Mouse (Mus musculus) embryonic facial prominence, embryonic 11.5 days (tissue): ENCODE results near the gene B3galnt1. TPM values are rescaled to one million over a fixed set of nuclear protein-coding genes. Genes with fewer than 3 reads are reported as not detected.

Source experiments
- ATAC-seq: fragments of 200-750 bp; cut with Nextera tagmentation; replicated peaks from 2 replicates; pipeline ENCODE4 v1.8.0; 2017; ENCODE audit warnings: low read depth; ENCODE audit not compliant: insufficient number of reproducible peaks, low FRiP score, low TSS enrichment
- DNase-seq: peaks from one replicate; pipeline ENCODE4 v3.0.0-alpha.2; 2015; ENCODE audit warnings: low spot score
- H3K27ac ChIP-seq: fragments of 300-500 bp; sonication (generic); replicated peaks from 2 replicates; pipeline ENCODE4 v1.5.1; 2014; ENCODE audit warnings: mild to moderate bottlenecking, low read depth, low read length, control low read depth
- H3K27me3 ChIP-seq: fragments of 300-500 bp; sonication (generic); 2 replicates; pipeline ENCODE4 v1.6.1; 2014; ENCODE audit warnings: mild to moderate bottlenecking, low read length, moderate library complexity, mixed read lengths; ENCODE audit not compliant: control insufficient read depth, insufficient read depth
- H3K36me3 ChIP-seq: fragments of 300-500 bp; sonication (generic); replicated peaks from 2 replicates; pipeline ENCODE4 v1.6.1; 2014; ENCODE audit warnings: low read depth, mild to moderate bottlenecking, low read length, moderate library complexity, mixed read lengths; ENCODE audit not compliant: control insufficient read depth, insufficient read depth
- H3K4me1 ChIP-seq: fragments of 300-500 bp; sonication (generic); 2 replicates; pipeline ENCODE4 v1.6.1; 2014; ENCODE audit warnings: low read length, mixed read lengths; ENCODE audit not compliant: control insufficient read depth, insufficient read depth
- H3K4me2 ChIP-seq: fragments of 300-500 bp; sonication (generic); 2 replicates; pipeline ENCODE4 v1.6.1; 2014; ENCODE audit warnings: low read depth, mild to moderate bottlenecking, control low read depth, low read length, moderate library complexity
- H3K4me3 ChIP-seq: fragments of 300-500 bp; sonication (generic); 2 replicates; pipeline ENCODE4 v1.5.1; 2014; ENCODE audit warnings: low read depth, low read length, control low read depth
- H3K9ac ChIP-seq: fragments of 300-500 bp; sonication (generic); replicated peaks from 2 replicates; pipeline ENCODE4 v1.6.1; 2014; ENCODE audit warnings: mild to moderate bottlenecking, control low read depth, low read length
- H3K9me3 ChIP-seq: fragments of 300-500 bp; sonication (generic); replicated peaks from 2 replicates; pipeline ENCODE4 v1.6.1; 2016; ENCODE audit warnings: mild to moderate bottlenecking, low read length, inconsistent platforms, mixed read lengths; ENCODE audit not compliant: control insufficient read depth
- WGBS: fragments of 180-500 bp; shearing (Covaris S2); extraction: QIAGEN DNeasy Blood & Tissue Kit; methylation state at CpG from one replicate; pipeline ENCODE4 v1.1.7; 2014; 5-methylcytosine and 5-hydroxymethylcytosine counted together
- polyA plus RNA-seq: library from polyadenylated mRNA; unstranded; fragments of >200 nt; fragmentation: Nextera tagmentation; extraction: Ambion mirVana; gene quantifications from 2 replicates; pipeline ENCODE4 v1.2.1, GENCODE M21; 2014

Gene B3galnt1
- polyA plus RNA-seq, 1 experiment from 2014 or later: 38.3 TPM

- Histone ChIP-seq H3K27ac (no peak overlapping the region), H3K4me1 (no peaks in the 10 kb centered on the region), H3K9me3 (no peaks in the 10 kb centered on the region), H3K4me2 (no peak overlapping the region), H3K36me3 (no peaks in the 10 kb centered on the region), H3K9ac (no peak overlapping the region), H3K27me3 (no peaks in the 10 kb centered on the region), H3K4me3 (no peak overlapping the region)
- no peak for DNase-seq
- no peak for ATAC-seq
- 43% methylated on average over 1 of the region's 1 CpGs for WGBS
Measured at GRCm38 (mm10) chr3:69607468-69607867, 8.7 kb upstream of the B3galnt1 start.

- no peak overlapping the region for H3K9ac ChIP-seq
- no peak overlapping the region for H3K4me2 ChIP-seq
- H3K9me3 ChIP-seq: no peaks in the 10 kb centered on the region
- ATAC-seq (no peak), DNase-seq (no peak)
- no peak overlapping the region for H3K27ac ChIP-seq
- WGBS: 81% methylated on average over 1 of the region's 1 CpGs
- H3K4me1 ChIP-seq: no peaks in the 10 kb centered on the region
- no peaks in the 10 kb centered on the region for H3K27me3 ChIP-seq
- H3K4me3 ChIP-seq: no peak overlapping the region
- H3K36me3 ChIP-seq: no peaks in the 10 kb centered on the region
Measured at GRCm38 (mm10) chr3:69606923-69607322, 8.2 kb upstream of the B3galnt1 start.

- Histone ChIP-seq H3K9ac (peak overlapping the region; percentile 88), H3K9me3 (no peaks in the 10 kb centered on the region), H3K27me3 (no peaks in the 10 kb centered on the region), H3K4me3 (peak overlapping the region; percentile 77), H3K4me1 (peaks cover 4% of the 10 kb centered on the region; the same call in 1 of the 2 replicates), H3K4me2 (peak overlapping the region; percentile 89), H3K36me3 (no peaks in the 10 kb centered on the region), H3K27ac (no peak overlapping the region)
- 5% methylated on average over 4 of the region's 5 CpGs for WGBS
- DNase-seq: no peak
- ATAC-seq: no peak; the same call in 1 of the 2 replicates
Measured at GRCm38 (mm10) chr3:69599166-69599500, 373 bp upstream of the B3galnt1 start.

GRCm38 (mm10) chr3:69597816-69598215 lies 944 bp downstream of the B3galnt1 start:
- 12% methylated on average over 7 of the region's 7 CpGs for WGBS
- Histone ChIP-seq H3K4me1 (peaks cover 4% of the 10 kb centered on the region; the same call in 1 of the 2 replicates), H3K36me3 (no peaks in the 10 kb centered on the region), H3K4me3 (peak overlapping the region; percentile 77), H3K27ac (no peak overlapping the region), H3K27me3 (no peaks in the 10 kb centered on the region), H3K9ac (peak overlapping the region; percentile 88), H3K4me2 (peak overlapping the region; percentile 89), H3K9me3 (no peaks in the 10 kb centered on the region)
- DNase-seq: peak; percentile 38
- no peak for ATAC-seq

- Histone ChIP-seq H3K9me3 (no peaks in the 10 kb centered on the region), H3K27ac (no peak overlapping the region), H3K9ac (0 out of 2 replicates have a peak overlapping the region, but pooled peaks have one; percentile 88), H3K4me1 (peaks cover 4% of the 10 kb centered on the region; the same call in 1 of the 2 replicates), H3K4me2 (peak overlapping the region; percentile 89; the same call in 1 of the 2 replicates), H3K4me3 (no peak overlapping the region), H3K27me3 (no peaks in the 10 kb centered on the region), H3K36me3 (no peaks in the 10 kb centered on the region)
- ATAC-seq: no peak
- DNase-seq: no peak
- WGBS: 89% methylated on average over 6 of the region's 6 CpGs
Measured at GRCm38 (mm10) chr3:69597211-69597610, 1.5 kb downstream of the B3galnt1 start.

GRCm38 (mm10) chr3:69596116-69596515 lies 2.6 kb downstream of the B3galnt1 start:
- ATAC-seq: no peak
- WGBS: 79% methylated on average over 3 of the region's 3 CpGs

GRCm38 (mm10) chr3:69594071-69594470 lies 4.7 kb downstream of the B3galnt1 start:
- Histone ChIP-seq H3K4me1 (peaks cover 1% of the 10 kb centered on the region; the same call in 1 of the 2 replicates), H3K9me3 (no peaks in the 10 kb centered on the region), H3K27me3 (no peaks in the 10 kb centered on the region), H3K4me2 (no peak overlapping the region), H3K36me3 (no peaks in the 10 kb centered on the region), H3K4me3 (no peak overlapping the region), H3K27ac (no peak overlapping the region), H3K9ac (no peak overlapping the region)
- 75% methylated on average over 9 of the region's 9 CpGs for WGBS
- ATAC-seq (no peak), DNase-seq (no peak)

More at GRCm38 (mm10) chr3:69596116-69596515, 2.6 kb downstream of the B3galnt1 start:
- no peak overlapping the region for H3K27ac ChIP-seq
- H3K4me2 ChIP-seq: no peak overlapping the region
- H3K4me1 ChIP-seq: peaks cover 4% of the 10 kb centered on the region; the same call in 1 of the 2 replicates
- H3K9ac ChIP-seq: no peak overlapping the region
- H3K4me3 ChIP-seq: no peak overlapping the region
- no peak for DNase-seq
- no peaks in the 10 kb centered on the region for H3K36me3 ChIP-seq
- no peaks in the 10 kb centered on the region for H3K27me3 ChIP-seq
- H3K9me3 ChIP-seq: no peaks in the 10 kb centered on the region

GRCm38 (mm10) chr3:69593426-69593825 lies 5.3 kb downstream of the B3galnt1 start:
- no peak for ATAC-seq
- Histone ChIP-seq H3K4me2 (no peak overlapping the region), H3K9me3 (no peaks in the 10 kb centered on the region), H3K36me3 (no peaks in the 10 kb centered on the region), H3K4me1 (no peaks in the 10 kb centered on the region), H3K9ac (no peak overlapping the region), H3K27ac (no peak overlapping the region), H3K4me3 (no peak overlapping the region), H3K27me3 (no peaks in the 10 kb centered on the region)
- DNase-seq: no peak
- WGBS: 91% methylated on average over 8 of the region's 8 CpGs
